ENCODE assay signal across 8 mouse cellular contexts in the genomic region with DNA sequence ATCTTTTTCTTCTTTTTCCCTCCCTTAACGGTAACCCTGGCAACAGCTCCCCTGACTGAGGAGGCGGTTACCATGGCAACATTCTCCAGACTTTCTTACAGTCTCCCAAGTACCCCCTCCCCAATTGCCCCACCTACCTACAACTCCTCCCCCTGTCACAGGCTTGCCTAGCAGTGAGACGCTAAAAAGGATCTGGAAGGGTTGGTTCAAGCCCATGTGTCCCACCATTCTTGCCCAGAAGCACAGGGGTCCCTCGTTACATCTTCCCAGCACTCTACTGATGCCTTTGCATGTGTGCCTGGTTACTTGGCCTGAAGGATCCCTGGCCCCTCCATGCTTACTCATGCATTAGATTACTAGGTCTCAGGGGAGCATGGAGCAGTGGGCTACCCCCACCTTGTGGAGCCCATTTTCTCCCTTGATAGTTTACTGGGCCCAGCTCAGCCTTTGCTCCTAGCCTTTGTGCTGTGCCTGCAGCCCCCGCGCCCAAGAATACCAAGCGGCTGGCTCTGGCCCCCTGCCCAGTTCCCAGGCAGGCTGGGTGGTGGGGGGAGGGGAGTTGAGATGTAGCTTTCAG. TPM values are rescaled to one million over a fixed set of nuclear protein-coding genes. Genes with fewer than 3 reads are reported as not detected.
DNase-seq lines count a peak whose midpoint lies in the region; ATAC-seq and TF ChIP-seq lines count a peak whose summit lies in the region.

No protein-coding gene starts in this region.

- no peak for ATAC-seq in lung, embryonic 14.5 days (ENCODE audit: insufficient read depth)
- ATAC-seq in hindbrain, embryonic 15.5 days (ENCODE audit: low FRiP score, low read depth) = peak; percentile 64
- no peak for ATAC-seq in limb, embryonic 15.5 days (ENCODE audit: insufficient number of reproducible peaks, low FRiP score, low TSS enrichment, low read depth)
- peak; percentile 16; the same call in 1 of the 2 replicates for ATAC-seq in stomach, embryonic 14.5 days (ENCODE audit: insufficient number of reproducible peaks, insufficient read depth, low FRiP score, low read depth)

- no peak for TF ChIP-seq CTCF in lung, embryonic 14.5 days (IDR thresholded peaks at IDR 0.05; ENCODE audit: low read depth)

- H3K9ac ChIP-seq in lung, embryonic 14.5 days = no peak overlapping the region
- no peak overlapping the region for H3K9ac ChIP-seq in hindbrain, embryonic 15.5 days
- H3K9ac ChIP-seq in limb, embryonic 15.5 days = no peak overlapping the region
- no peak overlapping the region for H3K9ac ChIP-seq in stomach, embryonic 14.5 days (replicated peaks; ENCODE audit: low read depth, low read length)

- no peaks in the 10 kb centered on the region for H3K9me3 ChIP-seq in lung, embryonic 14.5 days (ENCODE audit: low read depth, low read length)
- H3K9me3 ChIP-seq in hindbrain, embryonic 15.5 days = no peaks in the 10 kb centered on the region
- no peaks in the 10 kb centered on the region for H3K9me3 ChIP-seq in limb, embryonic 15.5 days
- H3K9me3 ChIP-seq in stomach, embryonic 14.5 days (ENCODE audit: control insufficient read depth, low read depth, low read length) = no peaks in the 10 kb centered on the region

- peak overlapping the region; percentile 63 for H3K27ac ChIP-seq in lung, embryonic 14.5 days (ENCODE audit: low read depth)
- peak overlapping the region; percentile 88 for H3K27ac ChIP-seq in hindbrain, embryonic 15.5 days (replicated peaks)
- H3K27ac ChIP-seq in limb, embryonic 15.5 days = peak overlapping the region; percentile 43; the same call in 1 of the 2 replicates
- peak overlapping the region; percentile 33; the same call in 1 of the 2 replicates for H3K27ac ChIP-seq in stomach, embryonic 14.5 days (ENCODE audit: low read length)

- peak; percentile 51 for DNase-seq in lung, embryonic 14.5 days
- no peak for DNase-seq in lung, postnatal 36 days
- peak; percentile 87 for DNase-seq in embryo, embryonic 10.5 days (ENCODE audit: low spot score)
- no peak for DNase-seq in adrenal gland, adult 8-10 months
- DNase-seq in natural killer cell, adult 2 months (ENCODE audit: low spot score in 2 of 2) = no peak

- no peaks in the 10 kb centered on the region for H3K27me3 ChIP-seq in lung, embryonic 14.5 days (ENCODE audit: insufficient read depth, low read length)
- H3K27me3 ChIP-seq in hindbrain, embryonic 15.5 days = no peaks in the 10 kb centered on the region
- H3K27me3 ChIP-seq in limb, embryonic 15.5 days = no peaks in the 10 kb centered on the region
- no peaks in the 10 kb centered on the region for H3K27me3 ChIP-seq in stomach, embryonic 14.5 days (ENCODE audit: control insufficient read depth, insufficient read depth, low read length)

- no peak overlapping the region for H3K4me3 ChIP-seq in lung, embryonic 14.5 days (ENCODE audit: low read depth, low read length)
- H3K4me3 ChIP-seq in hindbrain, embryonic 15.5 days = peak overlapping the region; percentile 14; the same call in 1 of the 2 replicates
- no peak overlapping the region for H3K4me3 ChIP-seq in limb, embryonic 15.5 days
- H3K4me3 ChIP-seq in stomach, embryonic 14.5 days (ENCODE audit: low read depth, low read length) = no peak overlapping the region

- 37% methylated on average over 7 of the region's 7 CpGs for WGBS in lung, embryonic 14.5 days
- 7% methylated on average over 7 of the region's 7 CpGs for WGBS in hindbrain, embryonic 15.5 days
- WGBS in limb, embryonic 15.5 days = 43% methylated on average over 7 of the region's 7 CpGs
- WGBS in stomach, embryonic 14.5 days = 50% methylated on average over 7 of the region's 7 CpGs

- H3K4me1 ChIP-seq in lung, embryonic 14.5 days (ENCODE audit: insufficient read depth) = peaks cover 49% of the 10 kb centered on the region
- peaks cover 65% of the 10 kb centered on the region for H3K4me1 ChIP-seq in hindbrain, embryonic 15.5 days (replicated peaks)
- peaks cover 57% of the 10 kb centered on the region for H3K4me1 ChIP-seq in limb, embryonic 15.5 days
- H3K4me1 ChIP-seq in stomach, embryonic 14.5 days (ENCODE audit: control insufficient read depth, insufficient read depth, low read length) = peaks cover 50% of the 10 kb centered on the region

- peak overlapping the region; percentile 18; the same call in 1 of the 2 replicates for H3K4me2 ChIP-seq in lung, embryonic 14.5 days
- H3K4me2 ChIP-seq in hindbrain, embryonic 15.5 days = peak overlapping the region; percentile 93
- H3K4me2 ChIP-seq in limb, embryonic 15.5 days = no peak overlapping the region
- peak overlapping the region; percentile 2; the same call in 1 of the 2 replicates for H3K4me2 ChIP-seq in stomach, embryonic 14.5 days (replicated peaks; ENCODE audit: low read depth, low read length)

- peaks cover 63% of the 10 kb centered on the region for H3K36me3 ChIP-seq in lung, embryonic 14.5 days (ENCODE audit: insufficient read depth)
- peaks cover 40% of the 10 kb centered on the region for H3K36me3 ChIP-seq in hindbrain, embryonic 15.5 days
- H3K36me3 ChIP-seq in limb, embryonic 15.5 days = peaks cover 59% of the 10 kb centered on the region
- peaks cover 39% of the 10 kb centered on the region for H3K36me3 ChIP-seq in stomach, embryonic 14.5 days (ENCODE audit: control insufficient read depth, insufficient read depth, low read length)

RNA-seq across cellular contexts. Expression of gene Pea15a, which starts 5.6 kb away (rescaled TPM):
- polyA plus RNA-seq in lung, embryonic 14.5 days (2014; fragmentation: Nextera tagmentation; extraction: Ambion mirVana) = 128 and 140 TPM in 2 replicates
- 454 and 489 TPM in 2 replicates for polyA plus RNA-seq in hindbrain, embryonic 15.5 days (2015; fragmentation: Nextera tagmentation; extraction: Ambion mirVana)
- 136 and 153 TPM in 2 replicates for polyA plus RNA-seq in limb, embryonic 15.5 days (2015; fragmentation: Nextera tagmentation; extraction: Ambion mirVana)
- polyA plus RNA-seq in stomach, embryonic 14.5 days (2014; fragmentation: Nextera tagmentation; extraction: Ambion mirVana) = 93.6 and 99.4 TPM in 2 replicates
- total RNA-seq in adrenal gland, adult 8-10 months (2022) = 10 to 100 TPM; 48.4 to 89.7 (median 63.1) TPM

RNA-seq across cellular contexts. Expression of gene Casq1, which starts 18.7 kb away (rescaled TPM):
- polyA plus RNA-seq in lung, embryonic 14.5 days (2014; fragmentation: Nextera tagmentation; extraction: Ambion mirVana) = 5.0 and 5.9 TPM in 2 replicates
- polyA plus RNA-seq in hindbrain, embryonic 15.5 days (2015; fragmentation: Nextera tagmentation; extraction: Ambion mirVana) = 1.4 and 2.2 TPM in 2 replicates
- 18.0 and 55.9 TPM in 2 replicates for polyA plus RNA-seq in limb, embryonic 15.5 days (2015; fragmentation: Nextera tagmentation; extraction: Ambion mirVana)
- 13.6 and 13.8 TPM in 2 replicates for polyA plus RNA-seq in stomach, embryonic 14.5 days (2014; fragmentation: Nextera tagmentation; extraction: Ambion mirVana)
- under 1 TPM in 3 of 4 experiments, not detected in 1; 0.21 to 0.30 (median 0.29) TPM for total RNA-seq in adrenal gland, adult 8-10 months (2022)

RNA-seq across cellular contexts. Expression of gene Dcaf8, which starts 53.1 kb away (rescaled TPM):
- 108 and 111 TPM in 2 replicates for polyA plus RNA-seq in lung, embryonic 14.5 days (2014; fragmentation: Nextera tagmentation; extraction: Ambion mirVana)
- 84.6 and 85.8 TPM in 2 replicates for polyA plus RNA-seq in hindbrain, embryonic 15.5 days (2015; fragmentation: Nextera tagmentation; extraction: Ambion mirVana)
- 134 and 143 TPM in 2 replicates for polyA plus RNA-seq in limb, embryonic 15.5 days (2015; fragmentation: Nextera tagmentation; extraction: Ambion mirVana)
- 116 TPM in 2 replicates for polyA plus RNA-seq in stomach, embryonic 14.5 days (2014; fragmentation: Nextera tagmentation; extraction: Ambion mirVana)
- total RNA-seq in adrenal gland, adult 8-10 months (2022) = 100 to 1,000 TPM; 141 to 189 (median 156) TPM

RNA-seq across cellular contexts. Expression of gene Atp1a4, which starts 57.3 kb away (rescaled TPM):
- polyA plus RNA-seq in lung, embryonic 14.5 days (2014; fragmentation: Nextera tagmentation; extraction: Ambion mirVana) = not detected in 2 replicates
- 0.05 and 0.06 TPM in 2 replicates for polyA plus RNA-seq in hindbrain, embryonic 15.5 days (2015; fragmentation: Nextera tagmentation; extraction: Ambion mirVana)
- polyA plus RNA-seq in limb, embryonic 15.5 days (2015; fragmentation: Nextera tagmentation; extraction: Ambion mirVana) = not detected in 2 replicates
- not detected in 2 replicates for polyA plus RNA-seq in stomach, embryonic 14.5 days (2014; fragmentation: Nextera tagmentation; extraction: Ambion mirVana)
- 1 to 10 TPM in 2 of 4 experiments, under 1 TPM in 2; 0.12 to 1.1 (median 0.76) TPM for total RNA-seq in adrenal gland, adult 8-10 months (2022)

Comparison
In these comparisons a context has a peak if more than half of its experiments do, and no peak if none do; other contexts are left out.
1. DNase-seq: peak in lung, embryonic 14.5 days (single experiment) and embryo, embryonic 10.5 days (single experiment); none in lung, postnatal 36 days (single experiment), adrenal gland, adult 8-10 months (single experiment) and natural killer cell, adult 2 months (0 of 2).
2. ATAC-seq: peak in hindbrain, embryonic 15.5 days (single experiment) and stomach, embryonic 14.5 days (single experiment); none in lung, embryonic 14.5 days (single experiment) and limb, embryonic 15.5 days (single experiment).
3. H3K27ac ChIP-seq: peak in every context shown above with its lines; median percentile 88 in hindbrain, embryonic 15.5 days; 63 in lung, embryonic 14.5 days; 43 in limb, embryonic 15.5 days; 33 in stomach, embryonic 14.5 days.